Mouse (Mus musculus): ENCODE results near the gene Ccdc65. TPM values are rescaled to one million over a fixed set of nuclear protein-coding genes. Genes with fewer than 3 reads are reported as not detected.

Gene Ccdc65
- polyA plus RNA-seq, 1 experiment: 158 TPM

DNA sequence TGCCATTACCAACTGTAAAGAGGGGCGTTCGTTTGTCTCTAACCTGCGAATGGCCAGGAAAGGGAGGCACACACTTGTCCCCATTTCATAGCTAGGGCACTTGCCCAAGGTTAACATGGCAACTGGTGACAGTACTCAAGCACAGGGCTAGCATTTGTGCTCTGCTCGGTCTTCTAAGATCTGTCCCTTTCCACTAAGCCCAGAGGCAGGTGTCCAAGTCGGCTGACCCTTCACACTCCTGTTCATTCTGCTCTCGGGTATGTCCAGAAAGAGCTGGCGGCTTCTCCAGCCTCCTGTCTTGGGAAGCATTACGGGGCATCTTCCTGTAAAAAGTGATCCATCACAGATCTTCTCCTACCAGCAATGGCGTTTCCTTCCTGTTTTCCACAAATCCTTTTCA lies 20.4 kb downstream of the Ccdc65 start:
- Histone ChIP-seq H3K4me1 (ENCODE audit: control insufficient read depth, insufficient read depth, low read length) (peaks cover 21% of the 10 kb centered on the region), H3K4me3 (ENCODE audit: control insufficient read depth, low read depth, low read length) (no peak overlapping the region; the same call in 1 of the 2 replicates), H3K27me3 (ENCODE audit: control insufficient read depth, insufficient read depth, low read length) (no peaks in the 10 kb centered on the region), H3K36me3 (ENCODE audit: control insufficient read depth, insufficient read depth, low read length) (no peaks in the 10 kb centered on the region), H3K27ac (ENCODE audit: control insufficient read depth, insufficient read depth, low read depth, low read length) (no peak overlapping the region)
- TF ChIP-seq CTCF (IDR thresholded peaks at IDR 0.05; ENCODE audit: control insufficient read depth, insufficient read depth, insufficient replicate concordance, low read depth, low read length) (no peak), POLR2A (IDR thresholded peaks at IDR 0.05; ENCODE audit: control insufficient read depth, low read depth, low read length) (no peak)

- Histone ChIP-seq H3K27ac (ENCODE audit: control insufficient read depth, insufficient read depth, low read depth, low read length) (no peak overlapping the region), H3K4me3 (ENCODE audit: control insufficient read depth, low read depth, low read length) (no peak overlapping the region), H3K4me1 (ENCODE audit: control insufficient read depth, insufficient read depth, low read length) (peaks cover 19% of the 10 kb centered on the region), H3K36me3 (ENCODE audit: control insufficient read depth, insufficient read depth, low read length) (no peaks in the 10 kb centered on the region), H3K27me3 (ENCODE audit: control insufficient read depth, insufficient read depth, low read length) (no peaks in the 10 kb centered on the region)
- TF ChIP-seq POLR2A (IDR thresholded peaks at IDR 0.05; ENCODE audit: control insufficient read depth, low read depth, low read length) (no peak), CTCF (IDR thresholded peaks at IDR 0.05; ENCODE audit: control insufficient read depth, insufficient read depth, insufficient replicate concordance, low read depth, low read length) (no peak)
These were observed 22.0 kb downstream of the Ccdc65 start for GRCm38 (mm10) chr15:98729791-98730545.

DNA sequence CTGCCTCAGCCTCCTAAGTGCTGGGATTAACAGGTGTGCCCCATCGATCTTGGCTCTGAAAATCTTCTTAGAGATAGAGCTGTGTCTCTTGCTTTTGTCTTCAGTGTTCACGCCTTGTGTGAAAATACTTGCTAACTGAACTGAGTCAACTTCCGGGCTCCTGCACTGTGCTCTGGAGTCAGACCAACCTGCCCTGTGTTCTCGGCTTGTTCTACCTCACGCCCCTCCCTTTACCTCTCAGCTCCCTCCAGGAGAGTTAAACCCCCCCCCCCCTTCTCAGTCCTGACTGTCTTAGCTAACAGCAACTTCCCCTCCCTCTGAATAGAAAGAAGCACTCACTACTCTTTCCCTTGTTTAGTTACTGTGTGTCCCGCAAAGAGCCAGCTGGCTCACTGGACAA lies 22.8 kb downstream of the Ccdc65 start:
- peaks cover 22% of the 10 kb centered on the region for H3K4me1 ChIP-seq (ENCODE audit: control insufficient read depth, insufficient read depth, low read length)
- no peak overlapping the region for H3K4me3 ChIP-seq (ENCODE audit: control insufficient read depth, low read depth, low read length)
- no peak for TF ChIP-seq CTCF (IDR thresholded peaks at IDR 0.05; ENCODE audit: control insufficient read depth, insufficient read depth, insufficient replicate concordance, low read depth, low read length)
- no peak for TF ChIP-seq POLR2A (IDR thresholded peaks at IDR 0.05; ENCODE audit: control insufficient read depth, low read depth, low read length)
- no peaks in the 10 kb centered on the region for H3K36me3 ChIP-seq (ENCODE audit: control insufficient read depth, insufficient read depth, low read length)
- H3K27ac ChIP-seq (ENCODE audit: control insufficient read depth, insufficient read depth, low read depth, low read length): no peak overlapping the region
- no peaks in the 10 kb centered on the region for H3K27me3 ChIP-seq (ENCODE audit: control insufficient read depth, insufficient read depth, low read length)

DNA sequence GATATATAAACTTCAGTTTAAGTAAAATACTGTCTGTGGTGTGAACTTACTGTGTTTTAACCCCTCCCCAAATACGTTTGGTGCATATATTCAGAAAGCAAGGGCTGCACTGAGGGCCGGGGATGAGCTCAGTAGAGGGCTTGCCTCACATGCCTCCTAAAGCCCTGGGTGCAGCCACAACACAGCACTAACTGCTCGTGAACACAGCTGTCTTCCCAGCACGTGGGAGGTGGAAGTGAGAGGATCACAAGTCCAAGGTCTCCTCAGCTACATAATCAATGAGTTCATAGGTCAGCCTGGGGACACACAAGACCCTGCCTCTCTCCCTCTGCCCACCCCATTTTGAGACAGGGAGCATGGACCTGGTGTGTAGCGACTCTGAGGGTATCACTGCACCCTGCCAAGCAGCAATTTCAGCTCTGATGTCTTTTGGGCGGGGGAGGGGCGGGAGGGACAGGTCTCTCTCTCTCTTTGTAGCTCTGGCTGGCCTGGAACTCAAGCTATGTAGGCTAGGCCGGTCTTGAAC lies 24.1 kb downstream of the Ccdc65 start:
- TF ChIP-seq POLR2A (IDR thresholded peaks at IDR 0.05; ENCODE audit: control insufficient read depth, low read depth, low read length): no peak
- no peak for TF ChIP-seq CTCF (IDR thresholded peaks at IDR 0.05; ENCODE audit: control insufficient read depth, insufficient read depth, insufficient replicate concordance, low read depth, low read length)
- H3K4me3 ChIP-seq (ENCODE audit: control insufficient read depth, low read depth, low read length): no peak overlapping the region
- no peak overlapping the region for H3K27ac ChIP-seq (ENCODE audit: control insufficient read depth, insufficient read depth, low read depth, low read length)
- no peaks in the 10 kb centered on the region for H3K36me3 ChIP-seq (ENCODE audit: control insufficient read depth, insufficient read depth, low read length)
- H3K27me3 ChIP-seq (ENCODE audit: control insufficient read depth, insufficient read depth, low read length): no peaks in the 10 kb centered on the region
- peaks cover 17% of the 10 kb centered on the region for H3K4me1 ChIP-seq (ENCODE audit: control insufficient read depth, insufficient read depth, low read length)

DNA sequence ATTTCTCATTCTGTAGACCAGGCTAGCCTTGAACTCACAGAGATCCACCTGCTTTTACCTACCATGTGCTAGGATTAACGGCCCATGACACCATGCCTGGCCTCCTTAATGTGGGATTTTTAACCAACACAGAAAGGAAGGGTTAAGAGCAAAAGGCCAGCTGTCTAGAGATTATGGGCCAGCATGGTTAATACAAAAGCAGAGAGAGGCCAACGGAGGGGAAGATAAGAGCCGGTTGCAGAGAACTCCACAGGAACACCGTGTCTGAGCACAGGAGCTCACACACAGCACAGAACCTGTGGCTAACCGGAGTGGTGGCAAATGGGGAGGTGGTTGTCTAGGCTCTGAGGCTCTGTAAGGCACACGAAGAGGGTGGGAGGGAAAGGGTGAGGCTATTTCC lies 25.4 kb downstream of the Ccdc65 start:
- Histone ChIP-seq H3K27me3 (ENCODE audit: control insufficient read depth, insufficient read depth, low read length) (no peaks in the 10 kb centered on the region), H3K27ac (ENCODE audit: control insufficient read depth, insufficient read depth, low read depth, low read length) (no peak overlapping the region), H3K36me3 (ENCODE audit: control insufficient read depth, insufficient read depth, low read length) (no peaks in the 10 kb centered on the region), H3K4me3 (ENCODE audit: control insufficient read depth, low read depth, low read length) (no peak overlapping the region), H3K4me1 (ENCODE audit: control insufficient read depth, insufficient read depth, low read length) (peaks cover 4% of the 10 kb centered on the region; the same call in 1 of the 2 replicates)
- TF ChIP-seq CTCF (IDR thresholded peaks at IDR 0.05; ENCODE audit: control insufficient read depth, insufficient read depth, insufficient replicate concordance, low read depth, low read length): no peak
- no peak for TF ChIP-seq POLR2A (IDR thresholded peaks at IDR 0.05; ENCODE audit: control insufficient read depth, low read depth, low read length)

DNA sequence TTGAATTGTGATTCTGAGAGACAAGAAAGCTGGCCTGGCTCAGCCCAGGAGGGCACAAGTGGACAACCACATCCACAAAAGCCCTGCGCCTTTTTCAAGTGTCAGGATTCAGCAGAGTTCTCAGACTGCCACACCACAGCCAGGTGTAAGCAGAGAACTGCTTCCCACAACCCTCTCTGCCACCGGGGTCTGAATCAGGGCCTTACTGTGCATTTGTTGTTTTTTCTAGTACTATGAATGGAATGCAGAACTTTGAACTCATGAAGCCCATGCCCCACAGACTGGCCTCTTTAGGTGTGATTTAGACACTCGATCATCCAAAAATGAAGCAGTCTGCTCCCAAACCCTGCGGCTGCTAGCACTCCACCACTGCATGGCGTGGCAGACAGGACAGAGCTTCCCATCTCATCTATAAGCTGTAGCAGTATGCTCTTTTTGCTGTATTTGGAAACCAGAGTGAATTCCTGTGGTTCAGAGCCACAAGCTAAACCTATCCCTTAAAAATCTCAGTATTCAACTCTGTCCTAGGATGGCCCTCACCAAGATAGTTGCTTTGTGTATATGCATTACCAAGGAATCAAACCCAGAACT lies 26.1 kb downstream of the Ccdc65 start:
- H3K36me3 ChIP-seq (ENCODE audit: control insufficient read depth, insufficient read depth, low read length): no peaks in the 10 kb centered on the region; the same call in 1 of the 2 replicates
- H3K27ac ChIP-seq (ENCODE audit: control insufficient read depth, insufficient read depth, low read depth, low read length): no peak overlapping the region
- TF ChIP-seq CTCF (IDR thresholded peaks at IDR 0.05; ENCODE audit: control insufficient read depth, insufficient read depth, insufficient replicate concordance, low read depth, low read length) (no peak), POLR2A (IDR thresholded peaks at IDR 0.05; ENCODE audit: control insufficient read depth, low read depth, low read length) (no peak)
- H3K27me3 ChIP-seq (ENCODE audit: control insufficient read depth, insufficient read depth, low read length): no peaks in the 10 kb centered on the region
- no peak overlapping the region for H3K4me3 ChIP-seq (ENCODE audit: control insufficient read depth, low read depth, low read length)
- peaks cover 4% of the 10 kb centered on the region; the same call in 1 of the 2 replicates for H3K4me1 ChIP-seq (ENCODE audit: control insufficient read depth, insufficient read depth, low read length)

DNA sequence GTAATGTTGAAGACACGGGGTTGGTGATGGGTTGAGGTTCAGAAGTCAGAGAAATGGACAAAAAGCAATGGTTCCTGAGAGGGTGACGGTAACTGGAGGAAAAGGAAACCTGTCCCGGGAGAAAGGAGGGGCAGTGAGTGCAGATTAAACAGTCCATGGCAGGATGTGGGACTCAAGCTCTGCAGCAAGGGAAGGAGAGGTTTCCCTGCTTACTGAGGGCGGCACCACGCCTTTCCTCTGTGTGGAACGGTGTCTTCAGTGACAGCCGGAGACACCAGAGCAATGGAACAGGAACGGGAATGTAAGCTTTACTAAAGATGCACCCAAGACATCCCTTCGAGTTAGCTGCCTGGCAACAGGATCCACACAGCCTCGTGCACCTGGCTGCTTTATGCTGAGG lies 28.5 kb downstream of the Ccdc65 start:
- no peak for TF ChIP-seq POLR2A (IDR thresholded peaks at IDR 0.05; ENCODE audit: control insufficient read depth, low read depth, low read length)
- no peak for TF ChIP-seq CTCF (IDR thresholded peaks at IDR 0.05; ENCODE audit: control insufficient read depth, insufficient read depth, insufficient replicate concordance, low read depth, low read length)
- peaks cover 4% of the 10 kb centered on the region; the same call in 1 of the 2 replicates for H3K4me1 ChIP-seq (ENCODE audit: control insufficient read depth, insufficient read depth, low read length)
- no peaks in the 10 kb centered on the region for H3K27me3 ChIP-seq (ENCODE audit: control insufficient read depth, insufficient read depth, low read length)
- no peak overlapping the region for H3K4me3 ChIP-seq (ENCODE audit: control insufficient read depth, low read depth, low read length)
- no peak overlapping the region for H3K27ac ChIP-seq (ENCODE audit: control insufficient read depth, insufficient read depth, low read depth, low read length)
- no peaks in the 10 kb centered on the region; the same call in 1 of the 2 replicates for H3K36me3 ChIP-seq (ENCODE audit: control insufficient read depth, insufficient read depth, low read length)

Data from testis, adult 2 months (tissue).